In genomic region chr2:132485454-132485853, GRCm38 (mm10) we compare ENCODE assay signal across 10 mouse cellular contexts.
A peak's percentile ranks its signal among the peaks of the same experiment; 100 is the strongest.
DNase-seq lines count a peak whose midpoint lies in the region; ATAC-seq and TF ChIP-seq lines count a peak whose summit lies in the region.
"Had no signal": no experiment of that assay in that cellular context is flagged by ENCODE, and none has a peak within 500 bp of the region (broad histone marks: within the 10 kb centered on the region; RNA-seq: fewer than 3 reads in every experiment).

No protein-coding gene starts in this region.

- H3K79me2 ChIP-seq in liver, adult 2 months (ENCODE audit: control insufficient read depth, insufficient read depth, low read length), result no peaks in the 10 kb centered on the region

- peak; percentile 69; the same call in 1 of the 2 replicates for TF ChIP-seq CTCF in liver, adult 2 months (IDR thresholded peaks at IDR 0.05; ENCODE audit: low read depth, low read length)
- TF ChIP-seq CTCF in cortical plate, adult 2 months (IDR thresholded peaks at IDR 0.05; ENCODE audit: extremely low read depth, insufficient read depth, low read length), result peak; percentile 93

- H3K4me3 ChIP-seq in liver, adult 2 months (ENCODE audit: insufficient read depth, low read depth, low read length), result no peak overlapping the region
- no peak overlapping the region for H3K4me3 ChIP-seq in liver, embryonic 12.5 days
- no peak overlapping the region for H3K4me3 ChIP-seq in cortical plate, adult 2 months (ENCODE audit: insufficient read depth, low read length)
- no peak overlapping the region for H3K4me3 ChIP-seq in midbrain, embryonic 15.5 days
- H3K4me3 ChIP-seq: embryonic facial prominence, embryonic 13.5 days had no signal

- no peak overlapping the region for H3K9ac ChIP-seq in liver, adult 2 months (ENCODE audit: low read depth, low read length)
- no peak overlapping the region for H3K9ac ChIP-seq in liver, embryonic 12.5 days
- no peak overlapping the region for H3K9ac ChIP-seq in midbrain, embryonic 15.5 days
- H3K9ac ChIP-seq: embryonic facial prominence, embryonic 13.5 days had no signal

- peak; percentile 26 for DNase-seq in liver, adult 2 months (ENCODE audit: extremely low read depth, low read depth, low spot score)
- peak; percentile 44 to 86 for DNase-seq in adrenal gland, adult (ENCODE audit: inconsistent age in 2 of 2, low spot score in 1 of 2)
- DNase-seq in heart, adult 9 months (ENCODE audit: low spot score in 2 of 2), result peak; percentile 13 to 36
- DNase-seq in layer of hippocampus, postnatal 36 days, result peak; percentile 53 to 63
- DNase-seq in thymus, postnatal 0 days (ENCODE audit: low spot score), result peak; percentile 37

- H3K36me3 ChIP-seq in liver, adult 2 months (ENCODE audit: control insufficient read depth, insufficient read depth, low read length), result no peaks in the 10 kb centered on the region
- H3K36me3 ChIP-seq in liver, embryonic 12.5 days, result no peaks in the 10 kb centered on the region
- no peaks in the 10 kb centered on the region for H3K36me3 ChIP-seq in midbrain, embryonic 15.5 days (replicated peaks)
- H3K36me3 ChIP-seq: embryonic facial prominence, embryonic 13.5 days had no signal

- WGBS in liver, adult 2 months, result 0% methylated on average over 1 of the region's 1 CpGs
- WGBS in liver, embryonic 12.5 days (ENCODE audit: insufficient replicate concordance), result 0% methylated on average over 1 of the region's 1 CpGs
- 3% methylated on average over 1 of the region's 1 CpGs for WGBS in midbrain, embryonic 15.5 days

- no peaks in the 10 kb centered on the region for H3K9me3 ChIP-seq in liver, embryonic 12.5 days (replicated peaks)
- H3K9me3 ChIP-seq in midbrain, embryonic 15.5 days, result no peaks in the 10 kb centered on the region
- H3K9me3 ChIP-seq: embryonic facial prominence, embryonic 13.5 days had no signal

- no peak overlapping the region for H3K4me2 ChIP-seq in liver, embryonic 12.5 days
- H3K4me2 ChIP-seq in midbrain, embryonic 15.5 days, result no peak overlapping the region
- H3K4me2 ChIP-seq: embryonic facial prominence, embryonic 13.5 days had no signal

- no peaks in the 10 kb centered on the region for H3K27me3 ChIP-seq in liver, adult 2 months (ENCODE audit: control insufficient read depth, insufficient read depth, low read length)
- H3K27me3 ChIP-seq in liver, embryonic 12.5 days (replicated peaks), result peaks cover 24% of the 10 kb centered on the region
- H3K27me3 ChIP-seq in midbrain, embryonic 15.5 days (replicated peaks), result no peaks in the 10 kb centered on the region
- H3K27me3 ChIP-seq: embryonic facial prominence, embryonic 13.5 days had no signal

- TF ChIP-seq POLR2A in liver, adult 2 months (IDR thresholded peaks at IDR 0.05; ENCODE audit: extremely low read depth, insufficient read depth, low read length), result no peak
- no peak for TF ChIP-seq POLR2A in cortical plate, adult 2 months (IDR thresholded peaks at IDR 0.05; ENCODE audit: extremely low read depth, insufficient read depth, low read length)

- no peak for ATAC-seq in liver, embryonic 12.5 days
- ATAC-seq in midbrain, embryonic 15.5 days (replicated peaks), result peak; percentile 63; the same call in 1 of the 2 replicates

- H3K4me1 ChIP-seq in liver, adult 2 months (ENCODE audit: control insufficient read depth, insufficient read depth, low read length), result no peaks in the 10 kb centered on the region
- peaks cover 4% of the 10 kb centered on the region; the same call in 1 of the 2 replicates for H3K4me1 ChIP-seq in liver, embryonic 12.5 days
- no peaks in the 10 kb centered on the region for H3K4me1 ChIP-seq in cortical plate, adult 2 months (ENCODE audit: control insufficient read depth, insufficient read depth, low read length)
- no peaks in the 10 kb centered on the region for H3K4me1 ChIP-seq in midbrain, embryonic 15.5 days
- H3K4me1 ChIP-seq: embryonic facial prominence, embryonic 13.5 days had no signal

- H3K27ac ChIP-seq in liver, adult 2 months (replicated peaks; ENCODE audit: insufficient read depth, low read depth, low read length), result no peak overlapping the region
- no peak overlapping the region for H3K27ac ChIP-seq in liver, embryonic 12.5 days
- H3K27ac ChIP-seq in cortical plate, adult 2 months (ENCODE audit: insufficient read depth, low read length), result no peak overlapping the region
- no peak overlapping the region for H3K27ac ChIP-seq in midbrain, embryonic 15.5 days
- H3K27ac ChIP-seq: embryonic facial prominence, embryonic 13.5 days; macrophage had no signal
